Mouse (Mus musculus): ENCODE data around the gene Spindoc. TPM values are rescaled to one million over a fixed set of nuclear protein-coding genes. Genes with fewer than 3 reads are reported as not detected.

Spindoc gene
- polyA plus RNA-seq, 2 experiments, result 21.9 to 37.6 TPM

DNA sequence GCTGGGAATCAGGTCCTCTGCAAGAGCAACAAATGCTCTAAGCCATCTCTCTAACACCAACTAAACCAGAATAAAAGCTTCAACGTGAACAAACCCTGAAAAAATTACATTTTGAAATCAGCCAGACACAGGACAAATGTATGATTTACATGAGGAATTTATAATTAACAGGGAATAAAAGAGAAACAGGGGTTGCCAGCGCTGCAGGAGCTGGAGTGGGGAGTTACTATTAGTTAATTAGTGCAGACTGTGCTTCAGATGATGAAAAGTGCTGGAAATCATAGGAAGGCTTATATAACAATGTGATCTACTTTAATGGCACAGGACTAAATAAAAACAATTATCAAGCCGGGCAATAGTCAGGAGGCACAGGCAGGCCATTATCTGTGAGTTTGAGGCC, 61.4 kb downstream of the Spindoc start:
- Histone ChIP-seq H3K9ac (ENCODE audit: low read depth, low read length, severe bottlenecking) (no peak overlapping the region), H3K27ac (replicated peaks; ENCODE audit: low read depth, low read length) (no peak overlapping the region), H3K9me3 (ENCODE audit: control insufficient read depth, low read length) (no peaks in the 10 kb centered on the region), H3K4me3 (replicated peaks; ENCODE audit: low read length) (no peak overlapping the region), H3K4me2 (replicated peaks; ENCODE audit: low read depth, low read length, severe bottlenecking) (no peak overlapping the region), H3K36me3 (ENCODE audit: control insufficient read depth, insufficient read depth, low read length) (no peaks in the 10 kb centered on the region), H3K27me3 (ENCODE audit: control insufficient read depth, insufficient read depth, low read length) (no peaks in the 10 kb centered on the region), H3K4me1 (ENCODE audit: control insufficient read depth, insufficient read depth, low read length) (no peaks in the 10 kb centered on the region)
- no peak for DNase-seq (ENCODE audit: low spot score)
- TF ChIP-seq POLR2A (IDR thresholded peaks at IDR 0.05; ENCODE audit: borderline replicate concordance, extremely low read depth, insufficient read depth, insufficient read length), result no peak
- WGBS, result 84% methylated on average over 3 of the region's 3 CpGs
- no peak for ATAC-seq (ENCODE audit: low FRiP score, low read depth)

DNA sequence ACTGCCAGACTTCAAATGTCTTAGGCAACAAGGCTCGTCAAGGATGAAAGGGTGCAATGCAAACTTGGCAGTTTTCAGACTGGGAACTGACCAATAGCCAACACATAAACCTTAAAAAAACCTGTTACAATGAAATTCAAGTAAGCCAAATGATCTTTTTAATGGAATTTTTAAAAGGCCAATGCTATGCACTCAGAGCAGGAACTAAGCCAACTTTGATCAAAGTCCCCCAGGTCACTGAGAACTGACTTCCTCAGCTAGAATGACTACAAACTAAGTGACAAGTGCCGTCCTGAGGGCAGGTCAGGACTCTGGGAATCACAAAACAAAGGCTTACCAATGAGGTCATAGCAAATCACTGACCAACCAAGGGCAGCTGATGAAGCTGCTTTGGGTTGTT, 62.6 kb downstream of the Spindoc start:
- ATAC-seq (ENCODE audit: low FRiP score, low read depth), result no peak
- H3K36me3 ChIP-seq (ENCODE audit: control insufficient read depth, insufficient read depth, low read length), result no peaks in the 10 kb centered on the region
- H3K4me3 ChIP-seq (replicated peaks; ENCODE audit: low read length), result no peak overlapping the region
- no peak for DNase-seq (ENCODE audit: low spot score)
- H3K9ac ChIP-seq (ENCODE audit: low read depth, low read length, severe bottlenecking), result no peak overlapping the region
- H3K4me1 ChIP-seq (ENCODE audit: control insufficient read depth, insufficient read depth, low read length), result no peaks in the 10 kb centered on the region
- no peaks in the 10 kb centered on the region for H3K27me3 ChIP-seq (ENCODE audit: control insufficient read depth, insufficient read depth, low read length)
- WGBS, result 50% methylated on average over 2 of the region's 2 CpGs
- H3K27ac ChIP-seq (replicated peaks; ENCODE audit: low read depth, low read length), result no peak overlapping the region
- TF ChIP-seq POLR2A (IDR thresholded peaks at IDR 0.05; ENCODE audit: borderline replicate concordance, extremely low read depth, insufficient read depth, insufficient read length), result no peak
- no peaks in the 10 kb centered on the region for H3K9me3 ChIP-seq (ENCODE audit: control insufficient read depth, low read length)
- H3K4me2 ChIP-seq (replicated peaks; ENCODE audit: low read depth, low read length, severe bottlenecking), result no peak overlapping the region

DNA sequence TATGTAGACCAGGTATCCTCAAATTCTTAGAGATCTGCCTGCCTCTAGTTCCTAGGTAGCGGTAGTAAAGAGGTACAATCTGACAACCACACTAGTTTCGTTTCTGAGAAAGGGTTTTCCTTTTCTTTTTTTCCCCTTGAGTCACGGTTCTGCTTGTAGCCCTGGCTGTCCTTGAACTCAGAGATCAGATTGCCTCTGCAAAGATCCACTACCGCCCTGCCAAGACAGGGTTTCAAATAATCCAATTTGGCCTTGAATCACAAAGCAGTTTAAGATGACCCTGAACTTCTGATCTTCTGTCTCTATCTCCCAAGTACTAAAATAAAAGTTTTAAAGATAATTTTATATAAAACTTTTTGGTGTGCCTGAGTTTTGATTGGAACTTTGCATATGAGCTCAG, 65.1 kb downstream of the Spindoc start:
- Histone ChIP-seq H3K27me3 (ENCODE audit: control insufficient read depth, insufficient read depth, low read length) (no peaks in the 10 kb centered on the region), H3K9me3 (ENCODE audit: control insufficient read depth, low read length) (no peaks in the 10 kb centered on the region), H3K4me2 (replicated peaks; ENCODE audit: low read depth, low read length, severe bottlenecking) (no peak overlapping the region), H3K36me3 (ENCODE audit: control insufficient read depth, insufficient read depth, low read length) (no peaks in the 10 kb centered on the region), H3K9ac (ENCODE audit: low read depth, low read length, severe bottlenecking) (no peak overlapping the region), H3K27ac (replicated peaks; ENCODE audit: low read depth, low read length) (no peak overlapping the region), H3K4me3 (replicated peaks; ENCODE audit: low read length) (no peak overlapping the region), H3K4me1 (ENCODE audit: control insufficient read depth, insufficient read depth, low read length) (0 out of 2 replicates have a peak, but pooled peaks cover 3% of the 10 kb centered on the region)
- no peak for DNase-seq (ENCODE audit: low spot score)
- 86% methylated on average over 4 of the region's 4 CpGs for WGBS
- TF ChIP-seq POLR2A (IDR thresholded peaks at IDR 0.05; ENCODE audit: borderline replicate concordance, extremely low read depth, insufficient read depth, insufficient read length), result no peak
- no peak for ATAC-seq (ENCODE audit: low FRiP score, low read depth)

DNA sequence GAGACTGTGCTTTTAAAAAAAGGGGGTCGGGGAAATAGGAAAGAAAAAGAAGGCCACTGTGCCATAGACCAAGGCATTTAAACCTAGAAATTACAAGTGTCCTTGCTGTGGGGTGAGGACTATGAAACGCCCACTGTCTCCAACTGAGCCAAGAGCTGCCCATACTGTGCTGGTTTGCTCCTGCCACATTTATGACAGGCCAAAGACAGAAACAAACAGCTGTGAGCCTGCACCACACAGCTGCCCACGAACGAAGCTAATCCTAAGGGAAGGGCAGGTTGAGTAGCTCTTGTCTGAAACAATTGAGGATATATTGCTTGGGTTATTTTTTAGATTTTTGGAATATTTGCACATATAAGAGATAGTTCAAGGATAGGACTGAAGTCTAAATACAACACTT, 66.0 kb downstream of the Spindoc start:
- Histone ChIP-seq H3K36me3 (ENCODE audit: control insufficient read depth, insufficient read depth, low read length) (no peaks in the 10 kb centered on the region), H3K27me3 (ENCODE audit: control insufficient read depth, insufficient read depth, low read length) (no peaks in the 10 kb centered on the region), H3K4me3 (replicated peaks; ENCODE audit: low read length) (no peak overlapping the region), H3K4me1 (ENCODE audit: control insufficient read depth, insufficient read depth, low read length) (0 out of 2 replicates have a peak, but pooled peaks cover 3% of the 10 kb centered on the region), H3K9ac (ENCODE audit: low read depth, low read length, severe bottlenecking) (no peak overlapping the region), H3K9me3 (ENCODE audit: control insufficient read depth, low read length) (no peaks in the 10 kb centered on the region), H3K4me2 (replicated peaks; ENCODE audit: low read depth, low read length, severe bottlenecking) (no peak overlapping the region), H3K27ac (replicated peaks; ENCODE audit: low read depth, low read length) (no peak overlapping the region)
- no peak; the same call in 1 of the 2 replicates for ATAC-seq (ENCODE audit: low FRiP score, low read depth)
- TF ChIP-seq POLR2A (IDR thresholded peaks at IDR 0.05; ENCODE audit: borderline replicate concordance, extremely low read depth, insufficient read depth, insufficient read length), result no peak
- DNase-seq (ENCODE audit: low spot score), result no peak
- WGBS, result 75% methylated on average over 4 of the region's 4 CpGs

DNA sequence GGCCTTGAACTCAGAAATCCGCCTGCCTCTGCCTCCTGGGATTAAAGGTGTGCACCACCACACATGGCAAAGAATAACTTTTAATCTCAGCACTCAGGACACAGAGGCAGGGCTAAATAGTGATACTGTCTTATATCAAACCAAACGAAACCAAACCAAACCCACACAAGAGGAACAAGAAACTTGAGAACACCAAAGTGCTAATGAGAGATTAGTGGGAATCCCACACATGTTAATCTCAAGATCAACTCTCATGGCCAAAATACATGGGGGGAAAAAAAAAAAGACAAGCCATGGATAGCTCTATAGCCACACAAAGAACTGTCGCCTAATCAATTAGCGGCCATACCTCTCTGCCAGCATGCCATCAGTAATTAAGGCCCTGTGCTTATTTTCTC, 67.2 kb downstream of the Spindoc start:
- H3K36me3 ChIP-seq (ENCODE audit: control insufficient read depth, insufficient read depth, low read length), result no peaks in the 10 kb centered on the region
- no peaks in the 10 kb centered on the region for H3K27me3 ChIP-seq (ENCODE audit: control insufficient read depth, insufficient read depth, low read length)
- H3K9me3 ChIP-seq (ENCODE audit: control insufficient read depth, low read length), result no peaks in the 10 kb centered on the region
- H3K4me1 ChIP-seq (ENCODE audit: control insufficient read depth, insufficient read depth, low read length), result peaks cover 14% of the 10 kb centered on the region
- no peak overlapping the region for H3K4me3 ChIP-seq (replicated peaks; ENCODE audit: low read length)
- DNase-seq (ENCODE audit: low spot score) (no peak), ATAC-seq (ENCODE audit: low FRiP score, low read depth) (no peak)
- H3K4me2 ChIP-seq (replicated peaks; ENCODE audit: low read depth, low read length, severe bottlenecking), result no peak overlapping the region
- H3K9ac ChIP-seq (ENCODE audit: low read depth, low read length, severe bottlenecking), result no peak overlapping the region
- WGBS, result 92% methylated on average over 4 of the region's 4 CpGs
- H3K27ac ChIP-seq (replicated peaks; ENCODE audit: low read depth, low read length), result no peak overlapping the region
- TF ChIP-seq POLR2A (IDR thresholded peaks at IDR 0.05; ENCODE audit: borderline replicate concordance, extremely low read depth, insufficient read depth, insufficient read length), result no peak
